Mouse (Mus musculus) neural tube, postnatal 0 days (tissue): ENCODE results near the gene Slco1b2. TPM values are rescaled to one million over a fixed set of nuclear protein-coding genes. Genes with fewer than 3 reads are reported as not detected.

Experiments
- polyA plus RNA-seq: library from polyadenylated mRNA; unstranded; fragments of >200 nt; fragmentation: Nextera tagmentation; extraction: Ambion mirVana; gene quantifications from 2 replicates; pipeline ENCODE4 v1.2.1, GENCODE M21; 2015

Gene Slco1b2
- 0.11 TPM in 1 of 2 replicates, not detected in the other for polyA plus RNA-seq

GRCm38 (mm10) chr6:141629291-141629690 lies at the start of gene Slco1b2:
TSS of gene Slco1b2 (plus strand) at chr6:141629518.

Other genes with a start within 250 kb of the Slco1b2 start
- 29.9 and 31.4 TPM in 2 replicates for gene Slco1c1, start 105.2 kb upstream of the Slco1b2 start, polyA plus RNA-seq
- gene Gm5724, start 144.3 kb downstream of the Slco1b2 start, polyA plus RNA-seq = not detected in 2 replicates
- gene Slco1a4, start 226.7 kb downstream of the Slco1b2 start, polyA plus RNA-seq = 0.97 and 2.2 TPM in 2 replicates